Mouse (Mus musculus): ENCODE measurements around the gene Saa2. TPM values are rescaled to one million over a fixed set of nuclear protein-coding genes. Genes with fewer than 3 reads are reported as not detected.

The Saa2 gene
- not detected for polyA plus RNA-seq (2014; fragmentation: Illumina TruSeq; extraction: RNeasy Lipid Tissue Mini Kit (QIAGEN cat#74804); ENCODE audit: low read depth, low replicate concordance)

DNA sequence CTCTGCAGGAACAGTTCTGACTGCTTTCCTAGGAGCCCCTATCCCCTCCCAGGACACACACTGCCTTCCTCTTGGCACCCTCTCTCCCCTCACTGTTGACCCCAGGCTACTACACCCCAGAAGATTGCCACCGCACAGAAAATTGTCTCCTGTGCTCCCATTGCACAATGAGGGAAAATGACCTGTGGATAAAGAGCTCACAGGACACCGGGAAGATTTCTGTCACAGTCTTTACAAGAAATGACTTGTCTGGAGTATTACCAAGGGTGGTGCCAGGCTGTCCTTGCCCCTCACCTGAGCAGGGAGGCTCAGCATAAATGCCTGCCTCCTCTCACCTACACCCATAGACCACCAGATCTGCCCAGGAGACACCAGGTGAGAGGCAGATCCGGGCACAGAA lies at the start of gene Saa2:
Gene Saa2 (plus strand): TSS at position 301 of the 400 bp plus-strand sequence.

DNA sequence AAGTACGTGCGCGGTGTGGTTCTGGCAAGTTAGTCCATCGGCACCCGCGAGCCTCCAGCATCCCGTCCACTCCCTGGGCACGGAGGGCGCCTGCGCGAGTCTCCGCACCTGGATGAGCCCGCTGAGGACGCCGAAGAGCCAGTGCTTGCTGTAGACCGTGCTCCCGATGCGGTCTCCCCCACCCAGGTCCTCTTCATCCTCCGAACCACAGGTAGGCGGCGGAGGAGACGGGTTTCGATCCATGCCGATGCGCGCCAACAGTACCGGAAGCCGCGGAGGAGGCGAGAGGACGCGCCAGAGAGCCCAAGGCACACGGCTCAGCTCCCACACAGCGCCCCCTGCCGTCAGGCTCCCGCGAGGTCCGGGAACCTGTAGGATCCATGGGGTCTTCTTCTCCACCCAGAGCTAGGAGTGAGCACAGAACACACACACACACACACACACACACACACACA lies 41.2 kb upstream of the Saa2 start, which contains the start of gene Saal1:
Gene Saal1 (minus strand): TSS at position 291 of the 455 bp plus-strand sequence.

DNA sequence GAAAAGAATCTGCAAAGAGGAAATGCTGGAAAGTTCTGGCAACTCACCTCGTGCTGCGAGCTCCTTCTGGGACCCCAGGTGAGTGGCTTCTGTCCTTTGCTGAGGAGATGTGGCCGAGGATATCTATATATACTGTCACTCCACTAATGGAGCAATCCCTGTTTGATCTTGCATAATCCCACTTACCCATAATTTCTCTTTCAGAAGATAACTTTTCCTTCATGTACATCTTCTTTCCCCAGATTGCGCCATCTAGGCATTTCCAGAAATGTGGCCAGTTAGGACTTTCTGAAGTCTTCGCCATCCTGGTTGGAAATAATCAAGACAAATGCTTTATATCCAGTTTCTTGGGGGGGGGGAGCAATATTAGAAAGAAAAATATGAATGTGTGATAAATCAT lies 36.0 kb upstream of the Saa2 start, which contains the start of gene Saa3:
Gene Saa3 (minus strand): TSS at position 101 of the 400 bp plus-strand sequence.

DNA sequence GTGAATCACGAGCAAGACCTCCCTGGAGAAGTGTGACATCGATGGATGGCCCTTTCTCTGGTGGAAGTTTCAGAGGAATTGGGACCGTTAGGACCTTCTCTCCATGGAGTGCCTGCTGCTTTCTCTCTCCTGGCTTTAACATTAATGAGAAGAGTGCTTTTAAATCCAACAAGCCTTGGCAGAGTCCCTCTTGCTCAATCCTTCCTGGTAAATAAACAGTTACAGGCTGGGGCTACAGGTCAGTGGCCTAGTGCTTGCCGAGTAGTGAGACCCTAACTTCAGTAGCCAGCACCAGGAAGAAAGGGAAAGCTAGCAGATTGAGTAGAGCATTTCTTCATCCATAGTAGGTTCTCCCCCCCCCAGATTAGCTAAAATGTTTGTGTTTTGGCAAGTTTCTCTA lies 19.1 kb upstream of the Saa2 start, which contains the start of gene Saa4:
Gene Saa4 (minus strand): TSS at position 146 of the 400 bp plus-strand sequence.

DNA sequence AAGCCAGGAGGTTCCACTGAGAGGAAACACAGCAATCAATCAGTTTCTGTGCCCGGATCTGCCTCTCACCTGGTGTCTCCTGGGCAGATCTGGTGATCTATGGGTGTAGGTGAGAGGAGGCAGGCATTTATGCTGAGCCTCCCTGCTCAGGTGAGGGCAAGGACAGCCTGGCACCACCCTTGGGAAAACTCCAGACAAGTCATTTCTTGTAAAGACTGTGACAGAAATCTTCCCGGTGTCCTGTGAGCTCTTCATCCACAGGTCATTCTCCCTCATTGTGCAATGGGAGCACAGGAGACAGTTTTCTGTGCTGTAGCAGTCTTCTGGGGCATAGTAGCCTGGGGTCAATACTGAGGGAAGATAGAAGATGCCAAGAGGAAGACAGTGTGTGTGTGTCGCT lies 8.7 kb upstream of the Saa2 start, which contains the start of gene Saa1:
Gene Saa1 (minus strand): TSS at position 101 of the 400 bp plus-strand sequence.

DNA sequence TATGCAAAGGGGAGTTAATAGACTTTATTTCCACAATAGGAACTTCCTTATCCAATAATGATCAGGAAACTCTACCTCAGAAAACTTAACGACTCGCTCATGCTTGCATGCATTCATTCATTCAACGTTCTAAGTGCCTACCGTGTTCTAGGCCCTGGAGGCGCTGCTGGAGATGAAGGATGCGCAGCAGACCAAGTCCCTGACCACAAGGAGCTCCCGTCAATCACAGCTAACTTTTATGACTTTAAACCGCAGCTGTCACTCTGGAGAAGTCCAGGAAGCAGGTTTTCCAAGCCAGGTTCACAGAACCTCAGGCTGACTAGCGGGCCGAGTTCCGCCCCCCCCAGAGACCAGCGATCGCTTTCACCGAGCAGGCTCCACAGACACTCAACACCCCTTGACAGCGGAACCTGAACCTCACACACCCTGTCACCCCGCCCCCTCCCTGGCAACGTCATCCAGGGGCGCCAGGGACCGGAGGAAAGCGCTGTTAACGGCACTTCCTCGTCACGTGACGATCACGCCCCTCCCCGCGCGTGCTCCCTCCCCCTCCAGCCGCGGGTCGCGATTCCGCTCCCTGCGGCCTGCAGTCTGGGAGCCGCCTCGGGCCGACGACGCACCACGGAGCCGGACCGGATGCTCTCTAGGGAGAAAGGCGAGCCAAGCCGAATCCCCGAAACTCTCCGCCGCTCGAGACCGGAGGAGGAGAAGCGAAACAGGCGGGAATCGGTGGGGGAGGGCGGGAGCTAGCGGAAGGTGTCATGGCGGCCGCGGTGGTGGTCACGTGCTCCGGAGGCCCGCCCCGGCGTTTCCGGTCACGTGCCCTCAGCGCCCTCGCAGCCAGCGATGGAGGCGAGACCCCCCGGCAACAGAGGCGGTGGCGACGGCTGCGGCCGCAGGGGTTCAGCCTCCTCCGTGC lies 44.0 kb downstream of the Saa2 start, which contains the start of the genes Hps5 and Gtf2h1:
Gene Hps5 (minus strand): TSS at position 778 of the 919 bp plus-strand sequence.
Gene Gtf2h1 (plus strand): TSS at position 817 of the 919 bp plus-strand sequence.

Other genes with a start within 250 kb of the Saa2 start
- gene Sergef, start 112.0 kb upstream of the Saa2 start, polyA plus RNA-seq (2014; fragmentation: Illumina TruSeq; extraction: RNeasy Lipid Tissue Mini Kit (QIAGEN cat#74804); ENCODE audit: low read depth, low replicate concordance): 2.2 TPM
- gene Tph1, start 79.3 kb upstream of the Saa2 start, polyA plus RNA-seq (2014; fragmentation: Illumina TruSeq; extraction: RNeasy Lipid Tissue Mini Kit (QIAGEN cat#74804); ENCODE audit: low read depth, low replicate concordance): not detected
- 2.9 TPM for gene Saal1, start 41.1 kb upstream of the Saa2 start, polyA plus RNA-seq (2014; fragmentation: Illumina TruSeq; extraction: RNeasy Lipid Tissue Mini Kit (QIAGEN cat#74804); ENCODE audit: low read depth, low replicate concordance)
- not detected for gene Saa3, start 36.1 kb upstream of the Saa2 start, polyA plus RNA-seq (2014; fragmentation: Illumina TruSeq; extraction: RNeasy Lipid Tissue Mini Kit (QIAGEN cat#74804); ENCODE audit: low read depth, low replicate concordance)
- not detected for gene Saa4, start 19.2 kb upstream of the Saa2 start, polyA plus RNA-seq (2014; fragmentation: Illumina TruSeq; extraction: RNeasy Lipid Tissue Mini Kit (QIAGEN cat#74804); ENCODE audit: low read depth, low replicate concordance)
- not detected for gene Saa1, start 8.8 kb upstream of the Saa2 start, polyA plus RNA-seq (2014; fragmentation: Illumina TruSeq; extraction: RNeasy Lipid Tissue Mini Kit (QIAGEN cat#74804); ENCODE audit: low read depth, low replicate concordance)
- gene Hps5, start 44.3 kb downstream of the Saa2 start, polyA plus RNA-seq (2014; fragmentation: Illumina TruSeq; extraction: RNeasy Lipid Tissue Mini Kit (QIAGEN cat#74804); ENCODE audit: low read depth, low replicate concordance): 47.9 TPM
- 87.8 TPM for gene Gtf2h1, start 44.3 kb downstream of the Saa2 start, polyA plus RNA-seq (2014; fragmentation: Illumina TruSeq; extraction: RNeasy Lipid Tissue Mini Kit (QIAGEN cat#74804); ENCODE audit: low read depth, low replicate concordance)
- 201 TPM for gene Ldha, start 89.7 kb downstream of the Saa2 start, polyA plus RNA-seq (2014; fragmentation: Illumina TruSeq; extraction: RNeasy Lipid Tissue Mini Kit (QIAGEN cat#74804); ENCODE audit: low read depth, low replicate concordance)
- not detected for gene Ldhc, start 109.4 kb downstream of the Saa2 start, polyA plus RNA-seq (2014; fragmentation: Illumina TruSeq; extraction: RNeasy Lipid Tissue Mini Kit (QIAGEN cat#74804); ENCODE audit: low read depth, low replicate concordance)
- 241 TPM for gene Tsg101, start 168.2 kb downstream of the Saa2 start, polyA plus RNA-seq (2014; fragmentation: Illumina TruSeq; extraction: RNeasy Lipid Tissue Mini Kit (QIAGEN cat#74804); ENCODE audit: low read depth, low replicate concordance)
- 21.9 TPM for gene Uevld, start 206.7 kb downstream of the Saa2 start, polyA plus RNA-seq (2014; fragmentation: Illumina TruSeq; extraction: RNeasy Lipid Tissue Mini Kit (QIAGEN cat#74804); ENCODE audit: low read depth, low replicate concordance)
- not detected for gene Gm9999, start 231.8 kb downstream of the Saa2 start, polyA plus RNA-seq (2014; fragmentation: Illumina TruSeq; extraction: RNeasy Lipid Tissue Mini Kit (QIAGEN cat#74804); ENCODE audit: low read depth, low replicate concordance)